Mouse (Mus musculus) embryonic stem cell, embryonic (primary cell): ENCODE measurements around the gene Atg2b.

ENCODE experiments used
- CTCF ChIA-PET, 4 experiments: fragments of 300-600 bp in 2 of 4; fragments of 350-600 bp in 2 of 4; sonication (Branson Sonifier 250); formaldehyde crosslinking; loops; one replicate each; lab custom pipeline; 2022; ENCODE audit warnings: inconsistent platforms in 2 of 4; lab: Charles Lee
- POLR2A ChIA-PET, 4 experiments: fragments of 300-600 bp in 2 of 4; fragments of 350-600 bp in 2 of 4; sonication (Branson Sonifier 250); formaldehyde crosslinking; loops; one replicate each; lab custom pipeline; 2022; ENCODE audit warnings: antibody characterized with exemption in 4 of 4, inconsistent platforms in 1 of 4; lab: Charles Lee

Atg2b gene

GRCm38 (mm10) chr12:105695848-105696247, 10.8 kb upstream of the Atg2b start:
- CTCF ChIA-PET: interaction anchor here in 1 of 4 experiments (0.7 kb wide), 1 partner anchor 305 kb away, joined by 3 read pairs; no protein-coding TSS in a partner anchor
- POLR2A ChIA-PET: interaction anchor here in 3 of 4 experiments (0.6 to 1.8 kb wide), 11 partner anchors 8 to 66 kb away, joined by 3 to 9 read pairs (median 3); partner anchors contain the start of genes Ak7 (in 2 of the 3), Atg2b (in 1 of the 3) and Gskip (in 1 of the 3)

- ChIA-PET CTCF (interaction anchor here in 1 of 4 experiments (1.4 kb wide), 1 partner anchor 27 kb away, joined by 4 read pairs; no protein-coding TSS in a partner anchor), POLR2A (interaction anchor here in 2 of 4 experiments (0.7 to 2.6 kb wide), 4 partner anchors 10 to 145 kb away, joined by 3 to 9 read pairs (median 4); partner anchors contain the start of gene Ak7 (in 1 of the 2))
Observed at GRCm38 (mm10) chr12:105694021-105694420, 9.0 kb upstream of the Atg2b start.

- POLR2A ChIA-PET: interaction anchor here in 1 of 4 experiments (0.8 kb wide), 2 partner anchors 8 to 46 kb away, joined by 3 read pairs; no protein-coding TSS in a partner anchor
- CTCF ChIA-PET: interaction anchor here in 3 of 4 experiments (0.5 to 0.8 kb wide), 4 partner anchors 37 to 536 kb away, joined by 3 to 9 read pairs (median 3); no protein-coding TSS in a partner anchor
Observed at GRCm38 (mm10) chr12:105689435-105689834, 4.4 kb upstream of the Atg2b start.

- CTCF ChIA-PET: interaction anchor here in 2 of 4 experiments (0.6 to 0.8 kb wide), 3 partner anchors 38 to 96 kb away, joined by 3 to 8 read pairs (median 3); no protein-coding TSS in a partner anchor
- POLR2A ChIA-PET: interaction anchor here in 3 of 4 experiments (0.6 to 0.8 kb wide), 3 partner anchors 8 to 108 kb away, joined by 3 to 6 read pairs (median 4); no protein-coding TSS in a partner anchor
Observed at GRCm38 (mm10) chr12:105688546-105688945, 3.5 kb upstream of the Atg2b start.

GRCm38 (mm10) chr12:105687416-105687815, 2.4 kb upstream of the Atg2b start:
- CTCF ChIA-PET: no interaction called here
- POLR2A ChIA-PET: interaction anchor here in 2 of 4 experiments (0.9 to 1.7 kb wide), 5 partner anchors 8 to 107 kb away, joined by 3 to 8 read pairs (median 3); no protein-coding TSS in a partner anchor

GRCm38 (mm10) chr12:105686791-105687190, 1.8 kb upstream of the Atg2b start:
- CTCF ChIA-PET: no interaction called here
- POLR2A ChIA-PET: interaction anchor here in 2 of 4 experiments (0.9 to 1.7 kb wide), 5 partner anchors 9 to 107 kb away, joined by 3 to 8 read pairs (median 3); no protein-coding TSS in a partner anchor

- ChIA-PET POLR2A (interaction anchor here in 3 of 4 experiments (0.7 to 3.5 kb wide), 17 partner anchors 9 to 248 kb away, joined by 3 to 12 read pairs (median 3); partner anchors contain the start of gene Ak7 (in 1 of the 3)), CTCF (interaction anchor here in 2 of 4 experiments (0.8 to 1.0 kb wide), 3 partner anchors 16 to 186 kb away, joined by 3 to 5 read pairs (median 3); no protein-coding TSS in a partner anchor)
Observed at GRCm38 (mm10) chr12:105683933-105684901, 794 bp downstream of the Atg2b start, which contains the start of gene Gskip. TSS of gene Gskip (plus strand) at chr12:105684829.

- POLR2A ChIA-PET: interaction anchor here in 2 of 4 experiments (0.6 to 1.2 kb wide), 3 partner anchors 40 to 99 kb away, joined by 3 to 6 read pairs (median 3); no protein-coding TSS in a partner anchor
- CTCF ChIA-PET: no interaction called here
Observed at GRCm38 (mm10) chr12:105678762-105679161, 6.2 kb downstream of the Atg2b start.

GRCm38 (mm10) chr12:105678211-105678610, 6.8 kb downstream of the Atg2b start:
- ChIA-PET CTCF (no interaction called here), POLR2A (interaction anchor here in 2 of 4 experiments (0.6 to 1.2 kb wide), 3 partner anchors 40 to 98 kb away, joined by 3 to 6 read pairs (median 3); no protein-coding TSS in a partner anchor)

GRCm38 (mm10) chr12:105676274-105676673, 8.7 kb downstream of the Atg2b start:
- ChIA-PET POLR2A (interaction anchor here in 1 of 4 experiments (1.2 kb wide), 2 partner anchors 17 to 20 kb away, joined by 3 read pairs; no protein-coding TSS in a partner anchor), CTCF (no interaction called here)

GRCm38 (mm10) chr12:105655850-105656249, 29.2 kb downstream of the Atg2b start:
- POLR2A ChIA-PET: interaction anchor here in 2 of 4 experiments (1.4 to 1.9 kb wide), 3 partner anchors 11 to 40 kb away, joined by 3 to 6 read pairs (median 4); no protein-coding TSS in a partner anchor
- CTCF ChIA-PET: no interaction called here

- CTCF ChIA-PET: no interaction called here
- POLR2A ChIA-PET: interaction anchor here in 1 of 4 experiments (0.6 to 1.3 kb wide), 3 partner anchors 18 to 56 kb away, joined by 3 read pairs; no protein-coding TSS in a partner anchor
Observed at GRCm38 (mm10) chr12:105642770-105643321, 42.2 kb downstream of the Atg2b start.

- ChIA-PET CTCF (interaction anchor here in 3 of 4 experiments (0.6 to 2.4 kb wide), 10 partner anchors 12 to 313 kb away, joined by 3 to 15 read pairs (median 4); no protein-coding TSS in a partner anchor), POLR2A (interaction anchor here in 1 of 4 experiments (0.6 to 1.8 kb wide), 8 partner anchors 10 to 641 kb away, joined by 3 to 6 read pairs (median 3); no protein-coding TSS in a partner anchor)
Observed at GRCm38 (mm10) chr12:105637554-105637953, 47.5 kb downstream of the Atg2b start.

GRCm38 (mm10) chr12:105636551-105636950, 48.5 kb downstream of the Atg2b start:
- POLR2A ChIA-PET: interaction anchor here in 3 of 4 experiments (0.6 to 1.8 kb wide), 14 partner anchors 9 to 179 kb away, joined by 3 to 6 read pairs (median 3); no protein-coding TSS in a partner anchor

GRCm38 (mm10) chr12:105634374-105635067, 50.5 kb downstream of the Atg2b start:
- POLR2A ChIA-PET: interaction anchor here in 2 of 4 experiments (0.5 to 1.6 kb wide), 4 partner anchors 13 to 95 kb away, joined by 3 to 4 read pairs (median 3); no protein-coding TSS in a partner anchor
- CTCF ChIA-PET: interaction anchor here in 1 of 4 experiments (0.6 kb wide), 1 partner anchor 35 kb away, joined by 3 read pairs; no protein-coding TSS in a partner anchor

More at GRCm38 (mm10) chr12:105636551-105636950, 48.5 kb downstream of the Atg2b start:
- CTCF ChIA-PET: interaction anchor here in 3 of 4 experiments (0.5 to 2.4 kb wide), 14 partner anchors 11 to 240 kb away, joined by 3 to 15 read pairs (median 4); no protein-coding TSS in a partner anchor

- ChIA-PET CTCF (interaction anchor here in 1 of 4 experiments (0.7 to 1.1 kb wide), 3 partner anchors 8 to 149 kb away, joined by 3 to 4 read pairs (median 3); no protein-coding TSS in a partner anchor), POLR2A (interaction anchor here in 2 of 4 experiments (0.5 to 1.6 kb wide), 4 partner anchors 8 to 1411 kb away, joined by 3 to 5 read pairs (median 4); no protein-coding TSS in a partner anchor)
Observed at GRCm38 (mm10) chr12:105625798-105626197, 59.2 kb downstream of the Atg2b start.
